Mouse (Mus musculus) small intestine, adult 2 months (tissue): ENCODE results near the gene Coro1c. TPM values are rescaled to one million over a fixed set of nuclear protein-coding genes. Genes with fewer than 3 reads are reported as not detected.

Experiments
- H3K27ac ChIP-seq: fragments of 200-500 bp; 2 replicates; pipeline ENCODE4 v1.5.1; 2012; ENCODE audit warnings: low read depth, low read length, control low read depth, inconsistent platforms; ENCODE audit not compliant: insufficient read depth
- H3K27me3 ChIP-seq: fragments of 200-500 bp; 2 replicates; pipeline ENCODE4 v1.6.1; 2012; ENCODE audit warnings: mild to moderate bottlenecking, moderate library complexity, low read length, inconsistent platforms; ENCODE audit not compliant: control insufficient read depth, insufficient read depth
- H3K36me3 ChIP-seq: fragments of 200-500 bp; 2 replicates; pipeline ENCODE4 v1.6.1; 2012; ENCODE audit warnings: mild to moderate bottlenecking, low read length, control low read depth, inconsistent platforms; ENCODE audit not compliant: control insufficient read depth, insufficient read depth
- H3K4me1 ChIP-seq: fragments of 200-500 bp; 2 replicates; pipeline ENCODE4 v1.6.1; 2012; ENCODE audit warnings: low read length, inconsistent platforms, mixed read lengths; ENCODE audit not compliant: control insufficient read depth, insufficient read depth, insufficient read length
- H3K4me3 ChIP-seq: fragments of 200-500 bp; 2 replicates; pipeline ENCODE4 v1.5.1; 2012; ENCODE audit warnings: low read depth, mild to moderate bottlenecking, control low read depth, inconsistent platforms, low read length, moderate library complexity
- CTCF ChIP-seq: fragments of 200-500 bp; IDR thresholded peaks from 2 replicates; pipeline ENCODE4 v1.5.1; 2012; ENCODE audit warnings: low read depth, mild to moderate bottlenecking, control low read depth, inconsistent platforms, low read length, moderate library complexity, mixed read lengths; ENCODE audit not compliant: insufficient replicate concordance, insufficient read length; ENCODE audit errors: extremely low read depth
- POLR2A ChIP-seq: fragments of 200-500 bp; IDR thresholded peaks from 2 replicates; pipeline ENCODE4 v1.6.1; 2012; ENCODE audit warnings: low read depth, mild to moderate bottlenecking, control low read depth, inconsistent platforms, low read length, moderate library complexity
- WGBS: fragments of 180-500 bp; shearing (Covaris S2); methylation state at CpG from one replicate; pipeline ENCODE4 v1.1.7; 2018; 5-methylcytosine and 5-hydroxymethylcytosine counted together
- polyA plus RNA-seq: library from polyadenylated mRNA; depleted of rRNA; stranded (reverse); fragments of >200 nt; gene quantifications from 2 replicates; pipeline ENCODE4 v1.2.3, GENCODE M21; 2012; rRNA removed

Coro1c gene
- polyA plus RNA-seq = 68.3 and 144 TPM in 2 replicates

DNA sequence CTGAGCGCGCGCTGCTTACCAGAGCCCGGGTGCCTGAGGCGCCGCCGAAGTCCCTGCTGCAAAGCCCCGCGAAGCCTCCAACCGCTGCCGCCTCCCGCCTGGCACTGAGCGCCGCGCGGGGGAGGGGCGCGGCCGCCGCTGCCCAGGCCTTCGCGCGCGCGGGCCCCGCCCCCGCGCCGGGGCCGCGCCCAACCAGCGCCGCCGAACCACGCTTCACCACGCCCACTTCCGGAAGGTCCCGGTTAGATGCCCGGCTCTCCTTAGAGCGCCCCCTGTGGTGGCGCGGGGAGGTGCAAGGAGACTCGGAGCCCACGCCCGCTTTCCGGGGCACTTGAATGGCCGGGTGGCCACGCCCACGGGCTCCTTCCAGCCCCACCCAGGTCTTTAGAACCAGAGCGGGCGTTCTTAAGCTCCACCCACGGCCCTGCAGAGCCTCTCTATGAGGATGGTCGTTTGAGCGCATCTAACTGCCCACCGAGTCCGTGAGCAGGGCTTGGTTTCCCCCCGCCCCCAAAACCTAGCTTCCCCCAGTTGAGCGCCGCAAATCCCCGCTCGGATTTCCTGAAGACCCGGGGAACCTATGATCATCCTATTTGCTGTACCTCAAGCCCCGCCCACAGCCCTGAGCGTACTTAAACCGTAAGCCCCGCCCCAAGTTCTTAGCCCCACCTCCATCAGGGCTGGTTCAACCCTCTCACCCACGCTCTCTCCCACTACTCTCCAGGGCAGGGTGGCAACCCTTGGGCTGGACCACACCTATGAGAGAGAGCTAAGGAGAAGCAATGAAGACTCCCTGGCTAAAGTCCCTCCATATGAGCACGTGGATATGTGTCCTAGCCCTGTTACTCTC, at the start of gene Coro1c:
TSS of gene Coro1c (minus strand) at position 167 of the 850 bp plus-strand sequence.
- TF ChIP-seq POLR2A = peak; percentile 84
- peak; percentile 96 for TF ChIP-seq CTCF
- H3K4me3 ChIP-seq = peak within 1 kb of the TSS; percentile 85
- H3K4me1 ChIP-seq = peaks cover 11% of the 10 kb centered on the region
- under 1% methylated on average over 68 of the region's 68 CpGs for WGBS
- H3K36me3 ChIP-seq = no peaks in the 10 kb centered on the region
- H3K27me3 ChIP-seq = no peaks in the 10 kb centered on the region
- H3K27ac ChIP-seq = peak within 1 kb of the TSS; percentile 92

DNA sequence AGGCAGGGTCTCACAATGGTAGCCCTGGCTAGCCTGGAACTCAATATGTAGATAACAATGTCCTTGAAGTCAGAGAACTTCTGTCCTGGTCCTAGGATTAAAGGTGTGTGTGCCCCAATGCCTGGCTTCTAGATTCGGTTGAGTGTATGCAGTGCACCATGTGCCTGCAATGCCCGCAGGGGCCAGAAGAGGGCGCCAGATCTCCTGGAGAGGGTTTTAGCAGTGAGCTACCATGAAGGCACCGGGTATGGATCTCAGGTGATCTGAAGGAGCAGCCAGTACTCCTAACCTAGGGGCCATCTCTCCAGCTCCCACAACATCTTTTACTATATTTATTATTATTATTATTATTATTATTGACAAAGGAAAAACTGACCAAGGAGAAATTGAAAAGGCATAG, 48.0 kb upstream of the Coro1c start:
- H3K4me3 ChIP-seq = no peak overlapping the region
- H3K27me3 ChIP-seq = no peaks in the 10 kb centered on the region
- peaks cover 34% of the 10 kb centered on the region for H3K36me3 ChIP-seq
- H3K4me1 ChIP-seq = peaks cover 8% of the 10 kb centered on the region; the same call in 1 of the 2 replicates
- TF ChIP-seq POLR2A = no peak
- peak; percentile 99 for TF ChIP-seq CTCF
- H3K27ac ChIP-seq = no peak overlapping the region
- WGBS = 5% methylated on average over 4 of the region's 4 CpGs

DNA sequence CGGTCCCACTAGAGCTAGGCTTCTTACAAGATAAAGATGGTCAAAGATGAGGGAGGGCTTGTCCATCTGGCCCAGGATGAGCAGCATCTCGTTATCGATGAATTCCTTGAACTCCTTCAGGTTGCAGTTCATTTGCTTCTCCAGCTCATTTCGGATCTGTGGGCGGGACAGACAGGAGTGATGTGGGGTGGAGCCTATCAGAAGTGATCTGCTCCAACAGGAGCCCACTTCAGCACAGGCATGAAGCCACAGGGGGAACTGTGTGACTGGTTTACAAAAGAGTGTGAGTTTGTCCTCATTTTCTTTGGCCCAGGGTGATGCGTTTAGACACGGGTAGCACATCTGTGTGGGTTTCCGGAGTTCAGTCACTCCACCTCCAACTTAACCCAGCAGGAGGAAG, 47.1 kb upstream of the Coro1c start:
- no peak overlapping the region for H3K4me3 ChIP-seq
- no peaks in the 10 kb centered on the region for H3K27me3 ChIP-seq
- peaks cover 8% of the 10 kb centered on the region; the same call in 1 of the 2 replicates for H3K4me1 ChIP-seq
- H3K36me3 ChIP-seq = peaks cover 34% of the 10 kb centered on the region
- TF ChIP-seq CTCF (no peak), POLR2A (no peak)
- H3K27ac ChIP-seq = no peak overlapping the region
- WGBS = 91% methylated on average over 8 of the region's 8 CpGs

DNA sequence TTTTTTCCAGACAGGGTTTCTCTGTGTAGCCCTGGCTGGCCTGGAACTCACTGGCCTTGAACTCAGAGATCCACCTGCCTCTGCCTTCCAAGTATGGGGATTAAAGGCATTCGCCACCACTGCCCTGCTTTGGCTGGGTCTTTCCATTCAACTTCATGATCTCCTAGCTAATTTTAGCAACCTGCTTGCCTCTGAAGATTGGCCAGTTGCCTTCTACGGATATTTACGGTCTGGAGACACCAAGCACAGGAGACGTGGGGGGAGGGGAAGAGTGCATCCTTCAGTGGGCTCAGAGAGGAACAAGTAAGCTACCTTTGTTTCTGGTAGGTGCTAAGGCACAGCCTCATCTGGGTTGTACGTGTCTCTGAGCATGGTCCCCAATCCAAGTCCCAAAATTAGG, 46.7 kb upstream of the Coro1c start:
- no peak for TF ChIP-seq CTCF
- TF ChIP-seq POLR2A = no peak
- H3K27ac ChIP-seq = no peak overlapping the region
- WGBS = 77% methylated on average over 5 of the region's 5 CpGs

DNA sequence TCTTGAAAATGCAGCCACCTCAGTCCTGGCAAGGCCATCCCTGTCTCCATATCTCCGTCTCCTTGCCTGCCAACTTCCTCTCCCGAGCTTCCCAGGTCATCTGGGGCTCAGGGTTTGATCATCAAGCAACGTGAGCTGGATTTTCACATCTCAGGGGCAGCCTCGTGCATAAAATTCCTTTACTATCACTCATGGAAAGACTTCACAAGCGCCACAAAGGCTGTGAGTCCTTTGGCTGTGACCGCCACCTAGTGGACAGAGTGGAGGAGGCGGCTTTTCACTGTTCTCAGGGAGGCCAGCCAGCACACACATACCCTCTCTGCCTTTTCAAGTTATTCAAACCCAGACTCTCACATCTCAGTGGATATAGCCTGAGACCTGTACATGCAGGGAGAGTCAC, 45.9 kb upstream of the Coro1c start:
- WGBS = 14% methylated on average over 7 of the region's 7 CpGs
- 0 out of 2 replicates have a peak overlapping the region, but pooled peaks have one; percentile 10 for H3K27ac ChIP-seq
- H3K4me1 ChIP-seq = peaks cover 3% of the 10 kb centered on the region; the same call in 1 of the 2 replicates
- H3K36me3 ChIP-seq = peaks cover 46% of the 10 kb centered on the region
- no peaks in the 10 kb centered on the region for H3K27me3 ChIP-seq
- H3K4me3 ChIP-seq = no peak overlapping the region
- peak; percentile 98 for TF ChIP-seq CTCF
- TF ChIP-seq POLR2A = no peak; the same call in 1 of the 2 replicates

More for the DNA sequence above, 46.7 kb upstream of the Coro1c start:
- H3K4me3 ChIP-seq = no peak overlapping the region
- peaks cover 38% of the 10 kb centered on the region for H3K36me3 ChIP-seq
- H3K4me1 ChIP-seq = peaks cover 8% of the 10 kb centered on the region; the same call in 1 of the 2 replicates
- H3K27me3 ChIP-seq = no peaks in the 10 kb centered on the region

DNA sequence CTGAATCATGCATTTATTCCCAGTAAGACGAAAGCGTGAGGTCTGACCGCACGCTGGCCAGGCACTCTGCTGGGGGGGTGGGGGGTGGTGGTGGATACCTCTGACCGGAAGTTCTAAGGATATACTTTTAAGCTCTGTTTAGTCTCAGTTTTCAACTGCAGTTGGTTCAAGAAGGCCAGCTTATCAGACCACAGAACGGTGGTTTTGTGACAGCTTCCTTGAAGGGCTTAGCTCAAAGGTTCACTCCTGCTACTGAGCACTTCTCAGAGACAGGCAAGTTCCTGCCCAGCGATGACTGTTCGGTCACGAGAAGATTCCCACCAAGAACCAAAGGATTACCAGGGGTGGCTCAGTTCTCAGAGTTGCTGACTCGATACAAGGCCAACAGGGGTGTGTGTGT, 44.0 kb upstream of the Coro1c start:
- peaks cover 3% of the 10 kb centered on the region; the same call in 1 of the 2 replicates for H3K4me1 ChIP-seq
- H3K4me3 ChIP-seq = no peak overlapping the region
- no peaks in the 10 kb centered on the region for H3K27me3 ChIP-seq
- WGBS = 73% methylated on average over 10 of the region's 10 CpGs
- peak overlapping the region; percentile 68 for H3K27ac ChIP-seq
- H3K36me3 ChIP-seq = peaks cover 44% of the 10 kb centered on the region
- no peak for TF ChIP-seq POLR2A
- TF ChIP-seq CTCF = no peak

DNA sequence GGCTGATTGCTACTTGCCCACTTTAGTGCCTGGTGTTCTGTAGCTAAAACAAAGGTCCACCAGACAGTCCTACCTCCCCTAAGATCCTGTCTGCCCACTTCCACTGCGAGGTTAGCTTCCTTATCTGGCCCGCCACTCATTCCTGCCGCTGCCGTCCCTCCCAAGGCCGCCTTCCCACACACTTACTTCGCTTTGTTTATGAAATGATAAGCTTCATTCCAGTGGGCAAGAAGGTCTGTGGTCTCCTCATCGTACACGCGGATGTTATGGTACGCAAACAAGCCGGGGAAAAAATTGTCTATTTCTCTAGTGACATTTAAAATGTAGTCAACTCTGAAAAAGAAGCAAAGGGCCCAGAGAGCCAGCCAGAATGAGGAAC, 43.1 kb upstream of the Coro1c start:
- TF ChIP-seq POLR2A = no peak
- no peak for TF ChIP-seq CTCF
- WGBS = 58% methylated on average over 11 of the region's 11 CpGs
- Histone ChIP-seq H3K27me3 (no peaks in the 10 kb centered on the region), H3K27ac (peak overlapping the region; percentile 31; the same call in 1 of the 2 replicates), H3K4me3 (no peak overlapping the region), H3K36me3 (peaks cover 48% of the 10 kb centered on the region), H3K4me1 (peaks cover 3% of the 10 kb centered on the region; the same call in 1 of the 2 replicates)
